Mouse (Mus musculus) ES-Bruce4 (cell line): ENCODE measurements around the gene Idua.

Source experiments
- CTCF ChIP-seq: IDR thresholded peaks from one replicate; pipeline ENCODE4 v1.8.1; 2011; ENCODE audit warnings: low read depth, low read length
- POLR2A ChIP-seq: IDR thresholded peaks from one replicate; pipeline ENCODE4 v1.8.1; 2011; ENCODE audit warnings: low read length; ENCODE audit not compliant: insufficient read depth

DNA sequence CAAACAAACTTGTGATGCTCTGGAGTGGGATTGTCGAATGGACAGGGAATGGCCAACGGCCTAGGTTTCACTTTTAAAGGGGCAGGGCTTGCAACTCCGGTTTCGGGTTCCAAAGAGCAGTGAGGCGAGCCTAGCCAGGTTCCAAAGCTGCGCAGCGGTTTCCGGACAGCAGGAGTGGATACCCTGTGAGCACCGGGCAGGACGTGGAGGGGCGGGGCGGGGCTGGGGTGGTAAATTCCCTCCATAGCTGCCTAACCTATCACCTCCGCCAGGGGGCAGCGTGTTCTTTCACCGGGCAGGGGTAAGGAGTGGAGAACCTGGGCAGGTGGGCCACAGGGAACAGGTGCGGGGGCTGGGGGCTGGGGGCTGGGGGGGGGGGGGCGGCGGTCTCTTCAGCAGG is 32.1 kb downstream of the Idua start, which contains the start of gene Fgfrl1:
- TF ChIP-seq CTCF, result peak; percentile 51
- TF ChIP-seq POLR2A, result no peak
